Mouse (Mus musculus) cerebellum, postnatal 10 days (tissue): ENCODE data around the gene Prkce.

ENCODE experiments used
- DNase-seq, 2 experiments: peaks; one replicate each; pipeline ENCODE4 v3.0.0; 2021; ENCODE audit warnings: mixed read lengths in 2 of 2

Gene Prkce

GRCm38 (mm10) chr17:86338328-86338727, 170.7 kb downstream of the Prkce start:
- no peak for DNase-seq

DNA sequence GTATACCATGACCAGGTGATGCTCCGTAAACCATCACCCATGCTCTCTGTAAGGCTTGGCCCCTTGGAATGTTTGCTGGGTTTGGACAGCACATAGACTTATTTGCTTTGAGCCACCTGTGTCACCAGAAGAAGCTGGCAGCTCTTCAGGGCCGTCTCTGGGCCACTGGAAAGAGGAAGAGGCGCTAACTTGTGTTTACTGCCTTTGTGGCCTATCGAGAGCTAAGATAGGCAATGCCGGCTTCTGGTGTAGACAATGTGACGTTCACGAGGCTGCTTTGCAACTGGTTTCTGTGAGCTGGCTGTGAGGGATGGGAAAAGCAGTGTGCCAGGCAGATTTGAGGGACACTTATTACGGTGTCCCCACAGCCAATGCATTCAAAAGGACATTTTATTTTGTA, 176.4 kb downstream of the Prkce start:
- DNase-seq, result peak in 1 of 2 experiments; percentile 56

DNA sequence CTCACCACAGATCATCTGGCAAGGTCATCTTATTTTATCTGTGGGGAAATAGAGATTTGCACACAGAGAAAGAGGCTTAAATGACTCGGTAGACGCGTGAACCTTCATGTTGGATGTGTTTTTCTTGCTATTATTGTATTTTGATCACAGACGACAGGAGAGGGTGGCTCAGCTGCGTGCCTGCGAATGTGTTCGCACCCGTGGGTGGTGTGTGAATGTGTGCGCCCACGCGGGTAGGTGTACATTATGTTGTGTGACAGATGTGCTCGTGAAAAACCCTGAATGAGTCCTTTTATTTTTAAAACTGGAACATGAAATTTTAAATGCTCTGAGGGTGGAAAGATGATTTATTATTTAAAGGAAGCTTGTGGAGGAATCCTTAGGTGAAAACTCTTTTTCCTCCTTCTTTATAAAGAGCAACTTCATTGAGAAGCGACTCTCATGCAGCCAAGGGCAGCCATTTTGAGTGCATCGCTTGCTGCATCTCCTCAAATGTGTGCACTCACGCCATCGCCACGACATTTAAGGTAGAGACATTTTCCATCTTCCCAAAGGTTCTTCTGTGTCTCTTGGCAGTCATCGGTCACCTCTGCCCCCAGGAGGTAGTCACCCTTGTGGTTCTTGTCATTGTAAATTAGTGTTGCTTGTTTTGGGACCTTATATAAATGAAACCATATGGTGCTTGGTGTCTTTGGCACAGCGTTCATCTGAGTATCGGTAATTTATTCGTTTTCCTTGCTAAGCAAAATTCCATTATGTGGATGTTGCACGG, 177.8 kb downstream of the Prkce start:
- DNase-seq, result peak; percentile 71 to 73

- peak; percentile 91 to 93 for DNase-seq
Measured at GRCm38 (mm10) chr17:86350236-86350635, 182.7 kb downstream of the Prkce start.

DNA sequence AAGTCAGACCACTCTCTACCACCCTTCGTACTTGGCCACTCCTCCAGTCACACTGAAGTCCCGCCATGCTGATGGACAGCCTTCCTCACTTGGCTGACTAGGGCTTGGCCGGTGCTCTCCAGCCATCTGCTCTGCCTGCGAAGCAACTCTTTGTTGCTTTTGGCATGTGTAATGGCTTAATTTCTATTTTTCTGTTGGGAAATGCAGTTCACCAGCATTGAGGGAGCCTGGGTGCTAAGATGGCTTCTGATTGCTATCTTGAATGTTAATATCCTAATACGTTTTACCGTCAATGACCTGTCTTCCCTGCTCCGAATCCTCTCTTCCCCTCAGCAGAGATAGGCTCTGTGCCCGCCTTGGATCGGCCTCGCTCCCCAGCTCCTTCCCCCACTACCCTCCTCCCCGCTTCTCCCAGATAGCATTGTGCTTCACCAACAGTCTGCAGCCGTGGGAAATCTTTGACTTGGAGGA, 183.2 kb downstream of the Prkce start:
- DNase-seq, result peak; percentile 87 to 91

DNA sequence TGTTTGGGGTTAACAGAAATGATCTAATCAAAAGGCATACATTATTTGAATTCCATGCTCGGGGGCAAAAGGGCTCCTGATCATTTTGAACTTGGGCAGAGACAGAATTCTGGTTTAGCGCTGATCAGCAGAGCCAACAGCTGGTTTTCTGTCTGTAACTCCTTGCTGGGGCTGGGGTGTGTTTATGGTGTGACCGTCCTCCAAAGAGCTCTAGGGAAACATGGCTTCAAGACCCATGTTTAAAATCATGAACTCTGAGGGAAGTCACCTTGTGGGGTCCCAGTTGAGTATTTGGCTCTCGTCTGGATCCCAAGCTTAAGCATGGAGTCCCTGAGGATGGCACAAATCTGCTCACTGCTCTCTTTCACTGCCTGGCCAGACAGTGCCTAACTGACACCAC, 183.7 kb downstream of the Prkce start:
- DNase-seq, result peak in 1 of 2 experiments; percentile 26

- DNase-seq, result peak; percentile 85 to 91
Measured at GRCm38 (mm10) chr17:86352247-86353037, 184.9 kb downstream of the Prkce start.

GRCm38 (mm10) chr17:86353679-86354078, 186.1 kb downstream of the Prkce start:
- DNase-seq, result peak; percentile 82 to 85

DNA sequence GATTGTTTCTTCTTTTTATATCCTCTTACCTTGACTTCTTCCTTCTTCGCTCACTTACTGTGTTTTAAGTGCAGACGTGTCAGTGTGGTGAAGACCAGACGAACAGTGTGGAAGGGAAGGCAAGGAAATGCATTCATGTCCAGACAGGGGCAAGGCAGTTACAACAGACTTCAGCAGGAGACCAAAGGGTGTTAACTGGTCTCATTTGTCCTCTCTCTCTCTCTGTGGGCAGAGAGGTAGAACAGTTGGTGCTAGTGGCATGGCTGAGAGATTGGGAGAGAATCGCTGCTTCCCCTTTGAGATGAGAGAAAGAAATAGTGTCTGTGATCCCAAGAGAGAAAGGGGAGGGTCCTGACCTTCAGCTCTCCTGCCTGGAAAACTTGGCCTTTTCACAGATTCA, 186.5 kb downstream of the Prkce start:
- no peak for DNase-seq

- DNase-seq, result no peak
Measured at GRCm38 (mm10) chr17:86354896-86355295, 187.3 kb downstream of the Prkce start.

DNA sequence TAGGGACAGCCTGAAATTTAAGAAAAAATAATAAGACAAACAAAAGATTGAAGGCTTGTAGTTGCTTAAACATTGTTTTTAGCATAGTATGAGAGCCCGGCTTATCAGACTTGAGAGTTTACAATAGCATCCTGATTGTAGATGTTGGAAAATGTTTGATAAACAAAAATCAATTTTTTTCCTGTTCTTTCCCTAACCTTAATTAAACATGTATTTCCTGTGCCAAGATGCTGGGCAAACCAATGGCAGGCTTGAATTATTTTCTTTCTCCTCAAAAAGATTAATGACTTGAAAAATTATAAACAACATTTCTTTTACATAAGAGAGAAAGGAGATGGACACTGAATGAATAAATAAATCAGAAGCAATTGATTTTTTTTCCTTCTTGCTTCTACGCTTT, 187.7 kb downstream of the Prkce start:
- no peak for DNase-seq

DNA sequence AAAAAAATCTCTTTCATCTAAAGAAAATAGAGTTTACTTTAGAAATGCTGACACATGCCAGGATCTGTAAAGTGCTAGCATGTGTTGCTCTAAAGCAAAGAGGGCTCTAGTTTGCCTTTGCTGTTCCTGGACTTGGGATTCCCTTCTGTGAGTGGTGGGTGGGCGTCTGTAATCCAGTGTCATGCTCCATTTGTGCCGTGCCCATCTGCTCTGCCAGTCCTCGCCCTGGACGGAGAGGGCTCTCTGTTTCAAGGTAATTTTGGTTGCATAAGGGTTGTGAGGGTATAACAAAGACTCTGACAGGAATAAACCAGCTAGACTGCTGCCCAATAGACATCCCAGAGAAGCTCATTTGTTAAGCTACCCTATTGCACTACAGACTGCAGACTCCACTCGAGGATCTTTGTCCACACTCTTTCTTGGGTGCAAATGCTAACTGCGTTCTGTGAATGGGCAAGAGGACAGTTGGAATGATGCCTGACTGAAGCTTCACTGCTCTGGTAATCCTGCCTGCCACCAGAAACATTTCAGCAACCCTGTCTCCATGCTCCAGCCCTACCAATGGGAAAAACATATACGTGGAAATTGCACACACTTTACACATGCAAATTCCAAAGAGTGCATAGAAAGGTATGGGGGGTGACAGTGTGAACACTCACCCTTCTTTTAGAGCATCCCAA, 188.3 kb downstream of the Prkce start:
- DNase-seq, result peak; percentile 86 to 88

DNA sequence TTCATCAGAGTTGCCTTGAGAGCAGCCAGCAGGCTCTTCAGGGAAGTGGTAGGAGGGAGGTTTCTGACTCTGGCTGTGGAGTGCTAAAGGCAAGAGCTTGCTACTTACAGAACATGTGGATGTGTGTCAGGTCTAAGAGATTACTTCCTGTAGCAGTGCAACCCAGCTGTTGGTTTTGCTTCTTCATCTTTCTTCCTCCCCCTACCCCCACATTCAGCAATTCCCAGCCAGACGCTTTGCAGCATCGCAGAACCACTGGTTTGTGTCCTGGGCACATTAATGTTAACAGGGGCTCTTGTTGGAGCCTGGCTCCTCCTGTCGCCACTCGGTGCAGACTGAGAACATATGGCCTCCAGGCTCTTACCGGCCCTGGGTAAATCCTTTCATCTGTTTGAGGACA, 190.8 kb downstream of the Prkce start:
- peak in 1 of 2 experiments; percentile 38 for DNase-seq

GRCm38 (mm10) chr17:86358847-86359246, 191.3 kb downstream of the Prkce start:
- DNase-seq, result peak; percentile 34 to 36

GRCm38 (mm10) chr17:86360849-86361248, 193.3 kb downstream of the Prkce start:
- no peak for DNase-seq

DNA sequence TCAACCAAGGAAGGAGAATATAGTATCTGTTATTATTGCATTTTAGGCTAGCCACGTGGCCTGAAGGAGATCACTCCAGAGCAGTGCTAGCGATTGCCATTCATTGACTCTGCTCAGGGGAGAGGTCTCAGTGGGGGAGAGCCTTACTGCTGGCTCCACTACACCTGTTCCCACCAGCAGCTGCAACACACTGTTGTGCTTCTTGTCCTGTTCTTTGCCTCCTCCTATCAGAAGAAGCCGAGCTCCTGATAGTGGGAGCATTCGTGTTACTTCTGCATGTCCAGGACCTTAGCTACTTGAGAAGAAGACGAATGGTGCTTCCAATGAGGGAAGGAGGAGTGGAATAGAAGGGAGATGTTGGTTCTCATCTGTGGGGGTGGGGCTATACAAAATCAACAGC, 195.8 kb downstream of the Prkce start:
- no peak for DNase-seq

GRCm38 (mm10) chr17:86364349-86365075, 196.9 kb downstream of the Prkce start:
- DNase-seq, result no peak

DNA sequence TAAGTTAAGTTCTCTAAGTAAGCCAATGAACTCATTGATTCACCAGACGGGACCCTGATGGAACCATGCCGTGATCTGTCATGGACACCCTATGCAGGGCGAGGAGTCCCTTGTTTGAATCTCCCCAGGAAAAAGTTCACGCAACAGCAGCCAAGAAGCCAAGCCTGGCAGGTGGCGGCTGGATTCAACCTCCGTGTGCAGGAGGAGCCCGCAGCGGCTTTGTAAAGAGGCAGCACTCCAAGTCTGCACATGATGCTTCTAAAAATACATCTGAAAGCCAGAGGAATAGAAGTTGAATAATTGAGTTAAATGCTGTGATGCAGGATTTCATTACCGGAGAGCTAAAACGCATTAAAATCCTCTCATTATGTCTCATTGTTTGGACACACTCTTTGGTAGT, 199.3 kb downstream of the Prkce start:
- DNase-seq, result peak; percentile 39 to 54

DNA sequence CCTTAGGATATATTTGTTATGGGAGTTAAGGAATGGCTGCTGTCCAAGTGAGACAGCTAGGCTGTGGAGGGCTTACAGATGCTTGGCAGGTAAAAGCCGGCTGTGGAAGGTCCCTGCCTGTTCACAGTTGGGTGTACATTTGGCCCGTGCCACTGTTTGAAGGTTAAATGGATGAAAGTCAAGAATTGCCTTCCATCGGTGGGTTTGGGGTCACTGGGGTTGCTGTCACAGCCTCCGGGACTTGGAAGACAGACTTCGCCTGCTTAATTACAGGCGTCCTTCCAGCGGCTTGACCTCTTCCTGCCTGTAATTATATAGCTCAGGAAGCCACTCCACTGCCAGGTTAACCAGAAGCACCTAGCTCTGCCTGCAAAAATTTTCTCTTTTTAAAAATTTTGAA, 200.1 kb downstream of the Prkce start:
- peak in 1 of 2 experiments; percentile 40 for DNase-seq

GRCm38 (mm10) chr17:86370106-86370742, 202.6 kb downstream of the Prkce start:
- no peak for DNase-seq

- no peak for DNase-seq
Measured at GRCm38 (mm10) chr17:86371101-86371561, 203.5 kb downstream of the Prkce start.

GRCm38 (mm10) chr17:86376389-86376788, 208.8 kb downstream of the Prkce start:
- no peak for DNase-seq
